Mouse (Mus musculus) granulocyte monocyte progenitor cell, adult 5-6 weeks (primary cell): ENCODE data around the gene Iars2. TPM values are rescaled to one million over a fixed set of nuclear protein-coding genes. Genes with fewer than 3 reads are reported as not detected.

ENCODE experiments used
- ATAC-seq: replicated peaks from 2 replicates; pipeline ENCODE4 v1.8.0; 2016; ENCODE audit warnings: mild to moderate bottlenecking, moderate TSS enrichment, inconsistent platforms; ENCODE audit not compliant: poor library complexity, severe bottlenecking
- total RNA-seq, 2 experiments: library from RNA; stranded (forward) in 1 of 2; stranded (reverse) in 1 of 2; fragments of 200-712, 200-1000 nt in 1 of 2; fragments of >200 nt in 1 of 2; fragmentation: Nextera tagmentation in 1 of 2; gene quantifications; 2 replicates each; pipeline ENCODE4 v1.2.3; 2014 to 2017

The Iars2 gene
- total RNA-seq, 2 experiments from 2014 or later: 44.6 to 48.4 TPM

GRCm38 (mm10) chr1:185284740-185285139 lies 44.5 kb downstream of the Iars2 start:
- no peak for ATAC-seq

GRCm38 (mm10) chr1:185283247-185283646 lies 45.9 kb downstream of the Iars2 start:
- no peak for ATAC-seq

GRCm38 (mm10) chr1:185282846-185283245 lies 46.4 kb downstream of the Iars2 start:
- ATAC-seq: no peak

DNA sequence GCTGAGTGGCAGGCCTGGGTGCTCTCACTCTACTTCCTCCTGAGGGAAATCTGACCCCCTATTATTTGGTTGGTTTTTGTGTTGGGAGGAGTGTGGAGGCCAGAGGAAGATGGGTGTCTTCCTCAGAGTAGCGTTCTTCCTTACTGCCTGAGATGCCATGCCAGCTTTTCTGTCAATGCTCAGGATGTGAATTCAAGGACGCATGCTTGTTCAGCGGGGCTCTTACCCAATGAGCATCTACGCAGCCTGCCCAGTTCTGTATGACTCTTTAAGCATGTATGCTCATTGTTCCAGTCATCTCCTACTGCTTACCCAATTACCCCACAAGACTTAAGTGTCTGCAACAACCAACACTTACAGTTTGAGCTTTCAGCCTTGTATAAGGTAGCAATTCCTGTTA lies 48.6 kb downstream of the Iars2 start:
- ATAC-seq: no peak

DNA sequence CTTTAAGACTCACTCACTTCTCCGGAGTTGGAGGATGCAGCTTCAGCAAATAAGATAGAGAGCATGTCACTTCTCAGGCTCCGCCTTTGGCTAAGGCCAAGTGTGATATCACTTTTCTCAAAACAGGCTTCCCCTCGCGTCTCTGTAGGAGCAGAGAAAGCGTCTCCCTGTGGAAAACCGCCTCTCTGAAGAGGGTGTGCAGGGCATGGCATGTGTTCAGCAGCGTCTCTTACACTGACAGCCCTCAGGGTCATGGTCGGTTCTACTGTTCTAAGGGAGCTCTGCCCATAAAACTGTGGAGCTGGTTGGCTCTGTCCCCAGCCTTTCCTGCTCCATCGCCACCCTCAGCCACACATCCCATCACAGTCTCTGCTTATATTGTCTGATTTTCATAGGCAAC lies 49.9 kb downstream of the Iars2 start:
- ATAC-seq: no peak

- peak; percentile 40; the same call in 1 of the 2 replicates for ATAC-seq
Observed at GRCm38 (mm10) chr1:185277022-185277421, 52.2 kb downstream of the Iars2 start.

DNA sequence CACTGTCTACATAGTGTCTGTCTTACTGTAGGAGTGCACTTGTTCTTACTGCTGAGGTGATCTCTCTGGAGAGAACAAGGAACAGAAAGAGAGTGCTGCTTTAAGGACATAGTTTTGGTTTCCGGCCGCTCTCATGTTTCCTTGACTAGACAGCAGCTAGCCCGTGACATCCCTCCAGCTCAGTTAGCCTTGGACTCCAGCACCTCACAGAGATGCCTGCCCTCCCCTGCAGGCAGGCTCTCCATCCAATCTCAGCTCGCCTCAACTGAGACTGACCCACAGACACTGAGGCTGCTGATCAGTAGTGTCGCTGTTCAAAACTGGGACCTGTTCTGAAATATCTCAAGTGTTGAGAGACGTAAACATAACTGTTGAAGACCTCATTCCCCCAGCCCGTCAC lies 53.2 kb downstream of the Iars2 start:
- ATAC-seq: peak; percentile 63; the same call in 1 of the 2 replicates

GRCm38 (mm10) chr1:185274819-185275545 lies 54.2 kb downstream of the Iars2 start:
- no peak for ATAC-seq

- no peak for ATAC-seq
Observed at GRCm38 (mm10) chr1:185271373-185271772, 57.8 kb downstream of the Iars2 start.

DNA sequence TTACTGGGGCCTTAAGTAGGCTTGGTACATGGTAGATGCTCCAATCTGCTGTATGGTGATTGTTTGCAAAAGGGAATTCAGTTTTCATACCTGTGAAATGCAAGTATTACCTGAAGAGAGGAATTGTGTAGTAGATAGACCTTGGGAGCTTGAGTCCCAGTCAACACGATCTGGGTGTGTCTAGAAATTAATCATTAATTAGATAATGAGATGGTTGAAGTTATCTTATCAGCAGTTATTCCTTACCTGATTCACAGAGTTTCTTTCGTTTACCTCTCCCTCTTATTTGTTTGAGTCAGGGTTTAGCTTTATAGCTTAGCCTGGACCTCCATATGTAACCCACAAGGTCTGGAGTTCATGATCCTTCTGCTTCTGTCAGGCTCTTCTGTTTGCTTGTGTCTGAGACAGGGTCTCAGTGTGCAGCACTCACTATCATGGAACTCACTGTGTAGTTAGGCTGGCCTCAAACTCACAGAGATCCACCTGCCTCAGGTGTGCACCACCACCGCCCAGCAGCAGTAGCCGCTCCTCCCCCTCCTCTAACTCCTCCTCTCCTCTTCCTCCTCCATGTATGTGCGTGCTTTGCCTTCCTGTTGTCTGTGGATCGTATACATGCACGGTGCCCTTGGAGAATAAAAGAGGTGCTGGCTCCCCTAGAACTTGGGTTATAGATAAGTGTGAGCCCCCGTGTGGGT lies 58.6 kb downstream of the Iars2 start:
- no peak for ATAC-seq

DNA sequence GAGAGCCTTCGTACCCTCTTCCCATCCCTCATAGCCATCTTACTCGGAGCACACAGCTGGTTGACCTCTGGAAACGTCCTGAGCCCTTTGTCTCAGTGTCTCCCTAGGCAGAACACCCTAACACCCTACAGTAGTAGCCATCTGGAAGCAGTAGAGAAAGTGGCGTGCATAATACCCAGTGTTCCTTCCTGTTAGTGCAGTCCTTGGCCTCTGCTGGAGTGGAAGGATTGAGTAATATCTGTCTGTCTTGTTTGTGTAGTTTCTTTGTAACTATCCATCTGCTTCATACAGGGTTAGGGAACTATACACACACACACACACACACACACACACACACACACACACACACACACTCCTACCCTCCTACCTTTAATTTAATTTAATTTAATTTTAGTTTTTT lies 60.5 kb downstream of the Iars2 start:
- peak; percentile 65 for ATAC-seq

DNA sequence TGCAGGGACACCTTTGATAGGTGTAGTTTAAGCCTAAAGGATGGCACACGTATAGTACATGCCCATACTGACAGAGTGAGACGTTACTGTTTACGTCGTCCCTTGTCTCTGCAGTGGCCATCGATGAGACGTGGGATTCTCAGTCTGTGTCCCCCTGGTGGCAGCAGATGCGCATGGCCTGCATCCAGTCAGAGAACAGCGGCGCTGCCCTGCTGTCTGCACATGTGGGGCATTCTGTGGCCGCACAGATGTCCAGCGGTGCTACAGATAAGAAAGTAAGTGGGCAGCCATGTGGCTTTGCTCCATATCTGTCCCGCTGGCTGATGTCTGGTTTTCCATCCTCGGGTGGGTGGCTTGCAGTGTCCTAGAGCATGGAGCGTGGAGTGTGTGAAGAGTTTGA lies 66.6 kb downstream of the Iars2 start:
- ATAC-seq: peak; percentile 69; the same call in 1 of the 2 replicates

- no peak for ATAC-seq
Observed at GRCm38 (mm10) chr1:185256753-185257152, 72.4 kb downstream of the Iars2 start.

GRCm38 (mm10) chr1:185255336-185255735 lies 73.9 kb downstream of the Iars2 start:
- no peak for ATAC-seq

DNA sequence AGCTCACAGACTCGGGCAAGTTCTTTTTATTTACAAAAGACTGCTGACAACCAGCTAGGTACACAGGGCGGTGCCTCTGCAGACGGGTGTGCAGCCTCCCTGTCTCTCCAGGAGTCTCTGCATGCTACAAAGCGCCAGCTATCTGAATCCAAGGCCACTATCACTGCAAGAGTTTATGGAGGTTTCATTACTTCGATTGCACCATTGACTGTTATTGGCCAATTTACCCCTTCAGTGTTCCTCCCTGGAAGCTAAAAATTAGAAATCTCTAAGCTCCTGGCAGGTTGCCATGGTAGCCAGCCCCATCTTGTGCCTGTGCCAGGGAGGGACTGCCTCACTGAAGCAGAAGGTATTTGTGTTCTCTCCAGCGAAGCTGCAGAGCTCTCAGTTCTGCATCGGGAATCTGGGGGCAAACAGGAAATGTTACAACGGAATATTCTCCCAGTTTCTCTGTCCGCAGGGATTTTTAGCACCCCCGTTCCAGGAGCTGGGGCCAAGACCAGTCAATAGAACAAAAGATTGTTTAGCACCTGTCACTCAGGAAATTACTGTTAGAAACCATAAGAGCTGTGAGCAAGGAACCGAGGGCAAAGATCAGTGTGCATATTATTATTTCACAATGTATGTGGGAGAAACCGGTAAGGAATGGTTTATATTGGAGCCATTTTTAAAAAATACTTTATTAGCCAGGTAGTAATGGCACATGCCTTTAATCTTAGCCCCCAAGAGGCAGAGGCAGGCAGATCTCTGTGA lies 75.9 kb downstream of the Iars2 start:
- peak; percentile 28; the same call in 1 of the 2 replicates for ATAC-seq

DNA sequence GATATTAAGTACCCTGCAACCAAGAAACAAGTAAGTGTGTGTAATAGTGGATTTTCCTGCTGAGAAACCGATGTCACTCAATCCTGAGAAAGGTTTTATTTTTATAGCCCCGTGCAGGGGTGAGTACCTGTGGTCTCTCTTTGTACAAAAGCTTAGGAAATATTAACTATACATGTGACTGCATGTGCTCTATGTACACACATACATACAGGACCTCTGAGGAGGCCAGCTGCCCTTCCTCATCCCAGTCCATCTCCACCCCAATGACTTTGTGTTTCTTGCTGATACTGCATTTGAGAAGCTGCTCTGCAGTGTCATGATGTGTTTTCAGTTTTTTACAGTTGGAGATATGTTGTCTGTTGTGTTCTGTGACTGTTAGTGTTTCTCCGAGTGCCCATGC lies 76.8 kb downstream of the Iars2 start:
- ATAC-seq: no peak

DNA sequence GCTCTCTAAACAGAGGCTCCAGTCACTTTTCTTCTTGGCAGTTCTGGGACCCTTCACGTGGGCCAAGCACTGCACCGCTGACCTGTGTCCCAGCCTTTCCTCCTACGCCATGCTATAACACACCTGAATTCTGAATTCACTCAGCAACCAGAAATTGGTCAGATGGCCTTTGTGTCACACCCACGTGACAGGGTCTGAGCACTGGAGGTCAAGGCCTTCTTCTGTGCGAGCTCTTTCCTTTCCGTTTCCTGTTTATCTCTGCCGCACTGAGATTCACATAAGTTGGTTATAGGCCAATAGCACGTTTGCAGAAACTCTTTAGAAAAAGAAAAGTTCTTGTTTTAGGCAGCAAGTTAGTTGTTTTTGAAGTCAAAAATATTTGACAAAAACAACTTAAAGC lies 80.5 kb downstream of the Iars2 start:
- no peak for ATAC-seq

DNA sequence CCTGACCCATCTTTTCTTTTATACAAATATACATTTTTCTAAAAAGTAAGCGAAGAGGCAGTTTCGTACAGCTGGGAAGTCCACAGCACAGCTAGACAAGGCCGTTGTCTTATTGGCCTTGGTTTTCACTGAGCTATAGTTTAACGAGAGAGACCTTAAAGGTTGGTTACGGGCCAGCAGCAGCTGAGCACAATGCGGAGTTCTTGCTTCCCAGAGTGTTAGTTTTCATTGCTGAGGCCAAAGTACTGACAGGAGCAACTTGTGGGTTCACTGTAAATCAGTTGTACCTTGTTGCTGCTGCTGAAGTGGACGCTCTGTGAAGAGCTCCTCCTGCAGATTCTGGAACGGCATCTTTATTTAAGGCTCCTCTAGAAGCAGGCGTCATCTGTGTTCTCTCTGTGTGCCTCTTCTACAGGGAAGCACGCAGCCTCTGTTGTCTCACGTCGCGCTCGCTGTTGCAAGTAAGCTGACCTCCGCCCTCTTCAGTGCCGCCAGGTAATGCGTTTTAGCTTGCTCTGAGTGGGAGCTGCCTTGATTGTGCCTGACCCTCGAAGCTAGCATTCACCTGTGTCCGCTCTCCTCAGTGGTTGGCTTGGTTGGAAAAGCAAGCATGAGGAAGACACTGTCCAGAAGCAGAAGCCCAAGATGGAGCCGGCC lies 81.6 kb downstream of the Iars2 start:
- no peak for ATAC-seq

DNA sequence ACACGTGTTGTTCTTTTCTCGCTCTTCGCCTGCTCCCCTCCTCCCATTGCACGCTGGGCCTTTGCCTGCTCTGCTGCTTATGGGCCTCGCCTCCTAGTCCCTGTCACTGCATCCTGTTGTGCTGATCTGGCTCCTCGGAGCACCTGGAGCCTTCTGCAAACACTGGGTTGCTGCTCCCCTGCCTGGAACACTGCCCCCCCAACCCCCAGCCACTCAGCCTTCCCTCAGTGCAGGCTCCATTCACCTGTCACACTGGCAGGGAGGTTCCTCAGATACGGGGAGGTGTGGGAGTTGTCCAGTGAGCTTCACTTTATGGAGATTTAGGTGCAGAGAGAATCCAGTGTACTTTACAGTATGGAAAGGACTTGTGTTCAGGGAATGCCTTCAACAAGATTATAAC lies 83.7 kb downstream of the Iars2 start:
- no peak for ATAC-seq

- no peak for ATAC-seq
Observed at GRCm38 (mm10) chr1:185243013-185243412, 86.2 kb downstream of the Iars2 start.

GRCm38 (mm10) chr1:185236530-185236929 lies 92.7 kb downstream of the Iars2 start:
- ATAC-seq: peak; percentile 63
